Mouse (Mus musculus) bone marrow, adult 2 months (tissue): Measurements from ENCODE around the gene Map2k5.

Source experiments
- CTCF ChIP-seq: fragments of 200-500 bp; IDR thresholded peaks from 2 replicates; pipeline ENCODE4 v1.5.1; 2011; ENCODE audit warnings: low read length, control low read depth; ENCODE audit not compliant: control insufficient read depth, insufficient read depth
- POLR2A ChIP-seq: fragments of 200-500 bp; IDR thresholded peaks from 2 replicates; pipeline ENCODE4 v1.6.1; 2011; ENCODE audit warnings: low read depth, mild to moderate bottlenecking, control low read depth, low read length, borderline replicate concordance; ENCODE audit not compliant: control insufficient read depth

DNA sequence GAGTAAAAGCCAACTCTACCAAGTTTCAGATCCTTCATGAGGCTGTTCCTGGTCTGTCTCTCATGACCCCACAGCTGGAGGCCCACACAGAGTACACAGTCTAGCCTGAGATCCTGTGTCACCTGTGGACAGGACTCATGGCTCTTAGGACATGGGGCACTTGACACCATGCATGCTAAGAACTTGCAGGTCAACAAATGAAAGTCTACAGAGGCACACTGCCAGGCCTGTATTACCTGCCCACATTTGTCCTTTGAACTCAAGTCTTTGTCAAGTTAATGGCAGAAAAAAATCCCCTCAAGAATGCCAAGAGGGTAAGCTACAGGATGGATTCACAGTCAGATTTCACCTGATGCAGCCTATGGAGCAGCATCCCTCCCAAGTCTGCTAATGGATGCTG lies 62.5 kb downstream of the Map2k5 start:
- TF ChIP-seq CTCF (no peak), POLR2A (no peak)
